Mouse (Mus musculus): ENCODE results near the gene Zfp771. TPM values are rescaled to one million over a fixed set of nuclear protein-coding genes. Genes with fewer than 3 reads are reported as not detected.

Zfp771 gene
- polyA plus RNA-seq, 1 experiment from 2014 or later = 15.5 TPM

DNA sequence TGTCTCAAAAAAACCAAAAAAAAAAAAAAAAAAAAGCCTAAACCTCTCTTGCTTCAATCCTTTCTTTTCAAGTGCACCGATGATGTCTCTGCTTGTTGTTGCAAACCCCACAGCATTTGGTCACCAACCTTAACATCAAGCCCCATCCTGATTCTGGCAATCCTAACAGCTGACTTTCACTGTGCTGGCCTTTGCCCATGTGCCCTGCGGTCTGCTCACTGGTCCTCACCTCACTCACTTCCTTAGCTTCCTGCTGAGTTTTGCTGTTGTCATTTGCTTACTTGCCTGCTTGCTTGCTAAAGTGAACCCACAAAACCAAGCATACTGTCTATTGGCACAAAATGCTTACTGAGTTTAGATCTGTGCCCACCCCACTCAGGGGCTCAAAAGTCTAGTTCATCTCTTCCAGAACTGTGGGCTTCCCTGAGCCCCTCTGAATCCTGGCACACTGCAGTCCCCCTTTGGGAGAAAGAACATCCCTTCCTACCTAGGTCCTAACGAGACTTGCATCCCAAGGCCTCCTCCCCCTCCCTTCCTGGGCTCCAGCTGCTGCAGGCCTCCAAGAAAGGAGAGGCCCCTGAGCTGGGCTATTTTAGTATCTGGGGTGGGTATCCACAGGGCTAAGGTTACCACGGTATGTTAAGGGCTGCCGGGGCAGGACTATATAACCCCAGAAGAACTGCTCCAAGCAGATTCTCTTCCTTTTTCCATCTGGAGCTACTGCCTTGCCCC is 32.9 kb upstream of the Zfp771 start:
- no peak overlapping the region for H3K4me2 ChIP-seq (ENCODE audit: low read depth, low read length)
- H3K9me3 ChIP-seq (ENCODE audit: low read length) = no peaks in the 10 kb centered on the region
- ATAC-seq (no peak), DNase-seq (no peak)
- TF ChIP-seq EP300 (IDR thresholded peaks at IDR 0.05; ENCODE audit: low read depth) (no peak), CTCF (IDR thresholded peaks at IDR 0.05; ENCODE audit: low read depth) (no peak)
- peaks cover 36% of the 10 kb centered on the region for H3K4me1 ChIP-seq (ENCODE audit: insufficient read depth)
- H3K27ac ChIP-seq (ENCODE audit: low read depth) = no peak overlapping the region
- 60% methylated on average over 5 of the region's 5 CpGs for WGBS (ENCODE audit: insufficient replicate concordance)
- no peak overlapping the region for H3K9ac ChIP-seq (replicated peaks)
- no peaks in the 10 kb centered on the region for H3K27me3 ChIP-seq (ENCODE audit: insufficient read depth, low read length)
- peaks cover 9% of the 10 kb centered on the region; the same call in 1 of the 2 replicates for H3K36me3 ChIP-seq (replicated peaks; ENCODE audit: insufficient read depth, low read length)
- H3K4me3 ChIP-seq (ENCODE audit: low read depth, low read length) = no peak overlapping the region

DNA sequence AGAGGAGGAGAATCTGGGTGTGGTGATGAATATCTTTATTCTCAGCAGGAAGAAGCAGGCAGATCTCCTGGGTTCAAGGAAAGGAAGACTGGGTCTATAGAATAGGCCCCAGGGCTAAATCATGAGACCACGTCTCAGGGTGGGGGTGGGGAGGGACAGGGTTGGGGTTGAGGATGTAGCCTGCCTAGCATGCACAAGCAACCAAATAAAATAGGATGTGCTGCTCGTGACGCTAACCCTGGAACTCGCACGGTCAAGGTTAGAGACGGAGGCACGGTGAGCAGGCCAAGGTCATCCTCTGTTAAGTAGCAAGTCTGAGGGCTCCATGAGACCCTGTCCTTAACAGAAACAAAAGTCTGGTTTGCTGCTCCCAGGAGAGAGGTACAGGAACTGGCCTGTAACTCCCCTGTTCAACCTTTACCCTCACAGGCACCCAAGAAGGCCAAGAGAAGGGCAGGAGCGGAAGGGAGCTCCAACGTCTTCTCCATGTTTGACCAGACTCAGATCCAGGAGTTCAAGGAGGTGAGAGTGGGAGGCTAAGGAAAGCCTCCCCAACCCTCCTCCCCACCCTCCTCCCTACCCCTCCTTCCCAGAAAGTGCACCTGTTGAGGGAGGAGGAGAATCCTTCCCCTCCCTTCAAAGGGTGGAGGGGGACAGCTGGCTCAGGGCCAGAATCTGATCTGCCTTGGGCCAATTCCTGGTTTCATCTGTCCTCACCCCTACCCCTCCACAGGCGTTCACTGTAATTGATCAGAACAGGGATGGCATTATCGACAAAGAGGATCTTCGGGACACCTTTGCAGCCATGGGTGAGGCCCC is 31.4 kb upstream of the Zfp771 start:
- Histone ChIP-seq H3K4me1 (ENCODE audit: insufficient read depth) (peaks cover 37% of the 10 kb centered on the region), H3K36me3 (replicated peaks; ENCODE audit: insufficient read depth, low read length) (peaks cover 9% of the 10 kb centered on the region; the same call in 1 of the 2 replicates)

DNA sequence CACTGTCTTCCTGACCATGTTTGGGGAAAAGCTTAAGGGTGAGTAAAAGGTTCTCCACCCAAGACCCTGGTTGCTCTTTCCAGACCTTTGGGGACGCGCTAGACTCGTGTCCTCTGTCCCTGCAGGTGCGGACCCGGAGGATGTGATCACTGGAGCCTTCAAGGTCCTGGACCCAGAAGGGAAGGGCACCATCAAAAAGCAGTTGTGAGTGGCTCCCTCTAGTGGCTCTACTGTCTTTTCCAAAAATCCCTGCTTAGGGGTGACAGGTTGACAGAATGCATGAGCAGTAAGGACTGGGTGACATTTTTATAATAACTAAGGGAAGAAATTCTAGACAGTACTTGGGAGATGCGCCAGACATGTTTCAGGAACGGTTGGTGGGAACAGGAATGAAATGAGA is 30.6 kb upstream of the Zfp771 start:
- H3K9me3 ChIP-seq (ENCODE audit: low read length) = no peaks in the 10 kb centered on the region
- peaks cover 44% of the 10 kb centered on the region for H3K4me1 ChIP-seq (ENCODE audit: insufficient read depth)
- ATAC-seq (no peak), DNase-seq (peak; percentile 56)
- H3K4me3 ChIP-seq (ENCODE audit: low read depth, low read length) = no peak overlapping the region
- no peak overlapping the region for H3K9ac ChIP-seq (replicated peaks)
- H3K36me3 ChIP-seq (replicated peaks; ENCODE audit: insufficient read depth, low read length) = peaks cover 9% of the 10 kb centered on the region; the same call in 1 of the 2 replicates
- WGBS (ENCODE audit: insufficient replicate concordance) = 25% methylated on average over 7 of the region's 7 CpGs
- H3K4me2 ChIP-seq (ENCODE audit: low read depth, low read length) = no peak overlapping the region
- H3K27ac ChIP-seq (ENCODE audit: low read depth) = no peak overlapping the region
- no peaks in the 10 kb centered on the region for H3K27me3 ChIP-seq (ENCODE audit: insufficient read depth, low read length)
- no peak for TF ChIP-seq EP300 (IDR thresholded peaks at IDR 0.05; ENCODE audit: low read depth)
- peak; percentile 87 for TF ChIP-seq CTCF (IDR thresholded peaks at IDR 0.05; ENCODE audit: low read depth)

More for the DNA sequence above, 31.4 kb upstream of the Zfp771 start:
- no peak for DNase-seq
- TF ChIP-seq CTCF (IDR thresholded peaks at IDR 0.05; ENCODE audit: low read depth) (no peak), EP300 (IDR thresholded peaks at IDR 0.05; ENCODE audit: low read depth) (no peak)
- Histone ChIP-seq H3K27ac (ENCODE audit: low read depth) (no peak overlapping the region), H3K27me3 (ENCODE audit: insufficient read depth, low read length) (no peaks in the 10 kb centered on the region), H3K9me3 (ENCODE audit: low read length) (no peaks in the 10 kb centered on the region), H3K4me3 (ENCODE audit: low read depth, low read length) (no peak overlapping the region), H3K9ac (replicated peaks) (no peak overlapping the region), H3K4me2 (ENCODE audit: low read depth, low read length) (no peak overlapping the region)
- 84% methylated on average over 12 of the region's 12 CpGs for WGBS (ENCODE audit: insufficient replicate concordance)
- ATAC-seq = no peak

DNA sequence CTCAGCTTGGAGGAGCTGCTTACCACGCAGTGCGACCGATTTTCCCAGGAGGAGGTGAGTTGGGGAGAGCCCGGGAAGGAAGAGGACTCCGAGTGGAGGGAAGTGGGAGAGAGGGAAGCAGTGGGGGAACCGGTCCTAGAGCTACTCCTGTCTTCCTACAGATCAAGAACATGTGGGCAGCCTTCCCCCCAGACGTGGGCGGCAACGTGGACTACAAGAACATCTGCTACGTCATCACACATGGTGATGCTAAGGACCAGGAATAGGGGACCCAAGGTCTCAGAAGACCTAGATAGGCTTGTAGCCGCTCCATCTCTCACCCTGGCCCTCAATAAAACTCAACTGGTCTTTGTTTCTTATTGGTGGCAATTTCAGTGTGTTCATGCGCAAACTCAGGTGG is 30.1 kb upstream of the Zfp771 start:
- Histone ChIP-seq H3K4me1 (ENCODE audit: insufficient read depth) (peaks cover 49% of the 10 kb centered on the region), H3K9me3 (ENCODE audit: low read length) (no peaks in the 10 kb centered on the region), H3K27ac (ENCODE audit: low read depth) (no peak overlapping the region), H3K4me2 (ENCODE audit: low read depth, low read length) (no peak overlapping the region), H3K36me3 (replicated peaks; ENCODE audit: insufficient read depth, low read length) (peaks cover 9% of the 10 kb centered on the region; the same call in 1 of the 2 replicates), H3K9ac (replicated peaks) (no peak overlapping the region), H3K4me3 (ENCODE audit: low read depth, low read length) (no peak overlapping the region), H3K27me3 (ENCODE audit: insufficient read depth, low read length) (no peaks in the 10 kb centered on the region)
- DNase-seq (no peak), ATAC-seq (no peak)
- 72% methylated on average over 12 of the region's 12 CpGs for WGBS (ENCODE audit: insufficient replicate concordance)
- TF ChIP-seq EP300 (IDR thresholded peaks at IDR 0.05; ENCODE audit: low read depth) = no peak
- TF ChIP-seq CTCF (IDR thresholded peaks at IDR 0.05; ENCODE audit: low read depth) = no peak

DNA sequence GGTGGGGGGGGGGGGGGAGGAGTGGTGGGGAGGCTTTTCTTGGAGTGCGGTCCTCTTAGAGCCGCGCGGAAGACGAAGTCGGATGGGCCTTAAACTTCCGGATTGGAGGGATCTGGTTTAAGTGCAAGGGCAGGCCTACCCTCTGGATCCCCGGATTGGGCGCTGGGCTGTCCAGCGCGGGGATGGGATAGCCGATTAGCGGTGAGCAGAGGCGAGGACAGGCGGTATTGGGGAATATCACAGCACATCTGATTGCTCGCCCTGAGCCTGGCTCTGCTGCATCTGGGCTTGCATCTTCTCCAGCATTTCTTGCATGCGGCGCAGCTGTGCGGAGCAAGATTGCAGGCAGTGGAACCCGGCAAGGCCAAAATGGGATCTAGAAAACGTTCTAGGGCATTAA is 29.6 kb upstream of the Zfp771 start:
- Histone ChIP-seq H3K9me3 (ENCODE audit: low read length) (no peaks in the 10 kb centered on the region), H3K36me3 (replicated peaks; ENCODE audit: insufficient read depth, low read length) (peaks cover 9% of the 10 kb centered on the region; the same call in 1 of the 2 replicates), H3K4me3 (ENCODE audit: low read depth, low read length) (no peak overlapping the region), H3K27me3 (ENCODE audit: insufficient read depth, low read length) (no peaks in the 10 kb centered on the region), H3K4me1 (ENCODE audit: insufficient read depth) (peaks cover 49% of the 10 kb centered on the region), H3K4me2 (ENCODE audit: low read depth, low read length) (peak overlapping the region; percentile 70; the same call in 1 of the 2 replicates), H3K9ac (replicated peaks) (no peak overlapping the region; the same call in 1 of the 2 replicates), H3K27ac (ENCODE audit: low read depth) (no peak overlapping the region)
- 67% methylated on average over 21 of the region's 21 CpGs for WGBS (ENCODE audit: insufficient replicate concordance)
- DNase-seq (no peak), ATAC-seq (no peak)
- TF ChIP-seq EP300 (IDR thresholded peaks at IDR 0.05; ENCODE audit: low read depth) (no peak), CTCF (IDR thresholded peaks at IDR 0.05; ENCODE audit: low read depth) (no peak)
